Mouse (Mus musculus): Measurements from ENCODE around the gene Mrpl38. TPM values are rescaled to one million over a fixed set of nuclear protein-coding genes. Genes with fewer than 3 reads are reported as not detected.

The Mrpl38 gene
- polyA plus RNA-seq (2017; shearing (Covaris generic)) = 10 to 100 TPM; 27.1 to 45.9 TPM

GRCm38 (mm10) chr11:116138468-116139138 is at the start of gene Mrpl38:
Mrpl38 (minus strand) TSS chr11:116138868.

GRCm38 (mm10) chr11:116167884-116168439 is 29.3 kb upstream of the Mrpl38 start, which contains the start of gene Fbf1:
Fbf1 (minus strand) TSS chr11:116168166.

GRCm38 (mm10) chr11:116130488-116131205 is 8.0 kb downstream of the Mrpl38 start, which contains the start of gene Trim65:
Trim65 (minus strand) TSS chr11:116131128.

GRCm38 (mm10) chr11:116127156-116127980 is 11.3 kb downstream of the Mrpl38 start, which contains the start of gene Trim47:
Trim47 (minus strand) TSS chr11:116127210.

GRCm38 (mm10) chr11:116086258-116087193 is 52.1 kb downstream of the Mrpl38 start, which contains the start of gene Wbp2:
Wbp2 (minus strand) TSS chr11:116086995.

Other genes starting within 250 kb of the Mrpl38 start
- under 1 TPM in 1 of 2 experiments, not detected in 1; 0.16 TPM for gene Smim5, start 238.9 kb downstream of the Mrpl38 start, polyA plus RNA-seq (2017; shearing (Covaris generic))
- gene Smim6, start 226.9 kb downstream of the Mrpl38 start, polyA plus RNA-seq (2017; shearing (Covaris generic)) = 1 to 10 TPM; 1.1 to 1.3 TPM
- gene Sap30bp, start 205.6 kb downstream of the Mrpl38 start, polyA plus RNA-seq (2017; shearing (Covaris generic)) = 10 to 100 TPM; 28.7 to 33.7 TPM
- gene Recql5, start 205.4 kb downstream of the Mrpl38 start, polyA plus RNA-seq (2017; shearing (Covaris generic)) = 10 to 100 TPM; 11.2 to 20.0 TPM
- gene Itgb4, start 164.2 kb downstream of the Mrpl38 start, polyA plus RNA-seq (2017; shearing (Covaris generic)) = under 1 TPM; 0.10 to 0.16 TPM
- 10 to 100 TPM; 30.5 to 58.2 TPM for gene Galk1, start 126.1 kb downstream of the Mrpl38 start, polyA plus RNA-seq (2017; shearing (Covaris generic))
- 1,000 to 10,000 TPM; 1,433 to 1,590 TPM for gene H3f3b, start 110.9 kb downstream of the Mrpl38 start, polyA plus RNA-seq (2017; shearing (Covaris generic))
- 10 to 100 TPM; 23.8 to 28.6 TPM for gene Unk, start 108.5 kb downstream of the Mrpl38 start, polyA plus RNA-seq (2017; shearing (Covaris generic))
- gene Unc13d, start 60.9 kb downstream of the Mrpl38 start, polyA plus RNA-seq (2017; shearing (Covaris generic)) = 100 to 1,000 TPM in 1 of 2 experiments, 10 to 100 TPM in 1; 95.7 to 157 TPM
- 100 to 1,000 TPM; 141 to 173 TPM for gene Wbp2, start 51.9 kb downstream of the Mrpl38 start, polyA plus RNA-seq (2017; shearing (Covaris generic))
- gene Trim47, start 11.7 kb downstream of the Mrpl38 start, polyA plus RNA-seq (2017; shearing (Covaris generic)) = 1 to 10 TPM in 1 of 2 experiments, under 1 TPM in 1; 0.42 to 1.0 TPM
- gene Trim65, start 7.7 kb downstream of the Mrpl38 start, polyA plus RNA-seq (2017; shearing (Covaris generic)) = 10 to 100 TPM in 1 of 2 experiments, 1 to 10 TPM in 1; 7.6 to 11.0 TPM
- 1 to 10 TPM; 4.9 to 6.5 TPM for gene Fbf1, start 29.3 kb upstream of the Mrpl38 start, polyA plus RNA-seq (2017; shearing (Covaris generic))
- gene Ten1, start 60.0 kb upstream of the Mrpl38 start, polyA plus RNA-seq (2017; shearing (Covaris generic)) = 100 to 1,000 TPM in 1 of 2 experiments, 10 to 100 TPM in 1; 78.5 to 101 TPM
- gene Acox1, start 60.2 kb upstream of the Mrpl38 start, polyA plus RNA-seq (2017; shearing (Covaris generic)) = 10 to 100 TPM; 16.2 to 18.9 TPM
- under 1 TPM; 0.14 to 0.29 TPM for gene Evpl, start 99.2 kb upstream of the Mrpl38 start, polyA plus RNA-seq (2017; shearing (Covaris generic))
- 10 to 100 TPM; 55.6 to 64.4 TPM for gene Srp68, start 135.3 kb upstream of the Mrpl38 start, polyA plus RNA-seq (2017; shearing (Covaris generic))
- under 1 TPM in 1 of 2 experiments, not detected in 1; 0.17 TPM for gene Galr2, start 142.1 kb upstream of the Mrpl38 start, polyA plus RNA-seq (2017; shearing (Covaris generic))
- 10 to 100 TPM; 64.5 to 88.0 TPM for gene Exoc7, start 168.4 kb upstream of the Mrpl38 start, polyA plus RNA-seq (2017; shearing (Covaris generic))
- not detected for gene Foxj1, start 196.5 kb upstream of the Mrpl38 start, polyA plus RNA-seq (2017; shearing (Covaris generic))

All from activated CD4-positive, CD25-positive, alpha-beta regulatory T cell (primary cell).